Mouse (Mus musculus): Measurements from ENCODE around the gene Dtnbp1.

DNA sequence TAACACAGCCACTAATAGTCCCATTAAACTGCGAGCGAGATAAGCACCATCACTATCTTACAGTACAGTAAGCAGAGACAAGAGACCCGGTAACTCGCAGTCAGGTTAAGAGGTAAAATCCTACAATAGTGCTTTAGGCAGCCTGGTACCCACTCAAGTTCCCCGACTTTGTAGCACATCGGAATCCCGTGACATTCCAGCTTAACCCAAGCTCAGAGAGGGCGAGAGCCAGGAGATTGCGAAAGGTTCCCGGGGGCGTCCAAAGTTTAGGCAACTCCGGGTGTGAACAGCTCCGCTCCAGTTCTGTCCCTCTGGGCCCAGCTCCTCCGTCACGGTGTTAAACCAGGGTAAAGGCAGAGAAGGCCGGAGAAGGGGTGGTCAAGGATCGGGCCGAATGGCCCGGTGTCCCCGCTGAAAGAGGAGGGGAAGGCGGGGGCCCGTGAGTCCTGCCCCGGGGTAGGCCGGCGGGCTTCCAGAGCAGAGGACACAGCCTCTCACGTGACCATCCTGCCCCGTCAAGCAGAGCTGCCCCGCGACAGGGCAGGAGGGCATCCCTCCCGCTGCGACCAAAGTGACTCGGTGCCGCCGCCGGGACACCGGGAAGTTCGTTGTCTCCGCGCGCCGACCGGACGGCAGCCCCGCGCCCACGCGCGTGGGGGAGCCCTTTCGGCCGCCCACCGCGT is 578 bp downstream of the Dtnbp1 start:
- no peak for TF ChIP-seq POLR2A (IDR thresholded peaks at IDR 0.05; ENCODE audit: borderline replicate concordance, insufficient read depth, low read length)
- no peak for TF ChIP-seq CTCF (IDR thresholded peaks at IDR 0.05; ENCODE audit: borderline replicate concordance, insufficient read depth, low read depth, low read length)

Data from cerebellum, adult 2 months (tissue).